Mouse (Mus musculus): ENCODE measurements around the gene Defb45. TPM values are rescaled to one million over a fixed set of nuclear protein-coding genes. Genes with fewer than 3 reads are reported as not detected.

The Defb45 gene
- polyA plus RNA-seq, 1 experiment from 2014 or later = not detected

GRCm38 (mm10) chr2:152569038-152569437 lies 30.2 kb downstream of the Defb45 start, which contains the start of gene Gm17416:
Gm17416 (plus strand) TSS chr2:152569338.
- TF ChIP-seq CTCF (IDR thresholded peaks at IDR 0.05; ENCODE audit: low read depth) = no peak
- H3K36me3 ChIP-seq (ENCODE audit: insufficient read depth) = no peaks in the 10 kb centered on the region
- no peak within 1 kb of the TSS for H3K9ac ChIP-seq
- H3K4me3 ChIP-seq (ENCODE audit: low read depth, low read length) = no peak within 1 kb of the TSS
- DNase-seq (no peak), ATAC-seq (ENCODE audit: insufficient read depth) (no peak)
- H3K27me3 ChIP-seq (ENCODE audit: insufficient read depth, low read length) = no peaks in the 10 kb centered on the region
- H3K27ac ChIP-seq (ENCODE audit: low read depth) = no peak within 1 kb of the TSS
- H3K4me2 ChIP-seq = no peak within 1 kb of the TSS
- H3K4me1 ChIP-seq (ENCODE audit: insufficient read depth) = no peaks in the 10 kb centered on the region
- WGBS = 85% methylated on average over 5 of the region's 5 CpGs
- no peaks in the 10 kb centered on the region for H3K9me3 ChIP-seq (ENCODE audit: low read depth, low read length)

DNA sequence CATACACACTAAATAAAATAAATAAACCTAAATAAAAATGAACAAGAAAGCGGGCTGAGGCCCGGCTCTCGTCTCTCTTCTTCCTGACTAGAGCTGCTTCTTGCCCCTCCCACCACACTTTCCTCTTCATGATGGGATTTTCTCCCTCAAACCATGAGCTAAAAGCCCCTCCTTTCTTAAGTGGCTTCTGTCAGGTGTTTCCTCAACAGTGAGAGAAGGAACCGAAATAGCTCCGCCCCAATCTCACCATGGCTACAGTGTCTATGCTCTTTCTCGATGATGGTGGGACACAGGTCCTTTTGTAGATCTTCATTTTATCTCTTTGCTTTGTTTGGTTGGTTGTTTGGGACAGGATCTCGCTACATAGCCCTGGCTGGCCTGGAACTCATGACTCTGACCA lies 42.5 kb downstream of the Defb45 start:
- no peak overlapping the region for H3K4me3 ChIP-seq (ENCODE audit: low read depth, low read length)
- H3K9me3 ChIP-seq (ENCODE audit: low read depth, low read length) = no peaks in the 10 kb centered on the region
- DNase-seq (no peak), ATAC-seq (ENCODE audit: insufficient read depth) (no peak)
- 77% methylated on average over 7 of the region's 7 CpGs for WGBS
- TF ChIP-seq CTCF (IDR thresholded peaks at IDR 0.05; ENCODE audit: low read depth) = no peak
- H3K27me3 ChIP-seq (ENCODE audit: insufficient read depth, low read length) = no peaks in the 10 kb centered on the region
- H3K36me3 ChIP-seq (ENCODE audit: insufficient read depth) = no peaks in the 10 kb centered on the region
- no peaks in the 10 kb centered on the region for H3K4me1 ChIP-seq (ENCODE audit: insufficient read depth)
- no peak overlapping the region for H3K9ac ChIP-seq
- no peak overlapping the region for H3K27ac ChIP-seq (ENCODE audit: low read depth)
- no peak overlapping the region for H3K4me2 ChIP-seq

- DNase-seq = peak; percentile 89
- Histone ChIP-seq H3K4me3 (ENCODE audit: low read depth, low read length) (no peak overlapping the region), H3K9me3 (ENCODE audit: low read depth, low read length) (no peaks in the 10 kb centered on the region), H3K27ac (ENCODE audit: low read depth) (no peak overlapping the region), H3K4me1 (ENCODE audit: insufficient read depth) (no peaks in the 10 kb centered on the region), H3K4me2 (peak overlapping the region; percentile 43), H3K36me3 (ENCODE audit: insufficient read depth) (no peaks in the 10 kb centered on the region), H3K27me3 (ENCODE audit: insufficient read depth, low read length) (no peaks in the 10 kb centered on the region), H3K9ac (no peak overlapping the region)
- TF ChIP-seq CTCF (IDR thresholded peaks at IDR 0.05; ENCODE audit: low read depth) = peak; percentile 79
- no peak for ATAC-seq (ENCODE audit: insufficient read depth)
- 10% methylated on average over 16 of the region's 16 CpGs for WGBS
Observed at GRCm38 (mm10) chr2:152553774-152554423, 45.3 kb downstream of the Defb45 start.

DNA sequence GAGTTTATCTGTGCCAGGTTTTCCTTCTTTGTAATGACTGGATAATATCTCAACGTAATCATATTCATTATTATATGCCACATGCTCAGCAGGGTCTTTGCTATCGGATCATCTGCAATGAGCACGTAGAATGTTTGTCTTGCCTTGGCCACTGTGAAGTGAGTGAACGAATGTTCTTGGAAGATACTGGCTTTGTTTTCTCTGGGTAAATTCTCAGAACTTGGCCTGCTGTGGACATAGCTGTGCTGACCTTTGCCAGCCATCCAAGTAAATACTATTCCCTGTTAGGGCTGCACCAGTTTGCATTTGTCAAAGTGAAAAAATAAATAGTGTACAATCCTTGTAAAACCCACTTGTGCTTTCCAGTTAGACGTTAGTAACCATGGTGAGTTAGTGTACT lies 51.1 kb downstream of the Defb45 start:
- H3K4me3 ChIP-seq (ENCODE audit: low read depth, low read length) = no peak overlapping the region
- no peak for TF ChIP-seq CTCF (IDR thresholded peaks at IDR 0.05; ENCODE audit: low read depth)
- H3K9ac ChIP-seq = no peak overlapping the region
- H3K9me3 ChIP-seq (ENCODE audit: low read depth, low read length) = no peaks in the 10 kb centered on the region
- H3K36me3 ChIP-seq (ENCODE audit: insufficient read depth) = no peaks in the 10 kb centered on the region
- H3K4me2 ChIP-seq = no peak overlapping the region
- no peaks in the 10 kb centered on the region for H3K4me1 ChIP-seq (ENCODE audit: insufficient read depth)
- ATAC-seq (ENCODE audit: insufficient read depth) (no peak), DNase-seq (no peak)
- H3K27ac ChIP-seq (ENCODE audit: low read depth) = no peak overlapping the region
- 48% methylated on average over 5 of the region's 5 CpGs for WGBS
- no peaks in the 10 kb centered on the region for H3K27me3 ChIP-seq (ENCODE audit: insufficient read depth, low read length)

DNA sequence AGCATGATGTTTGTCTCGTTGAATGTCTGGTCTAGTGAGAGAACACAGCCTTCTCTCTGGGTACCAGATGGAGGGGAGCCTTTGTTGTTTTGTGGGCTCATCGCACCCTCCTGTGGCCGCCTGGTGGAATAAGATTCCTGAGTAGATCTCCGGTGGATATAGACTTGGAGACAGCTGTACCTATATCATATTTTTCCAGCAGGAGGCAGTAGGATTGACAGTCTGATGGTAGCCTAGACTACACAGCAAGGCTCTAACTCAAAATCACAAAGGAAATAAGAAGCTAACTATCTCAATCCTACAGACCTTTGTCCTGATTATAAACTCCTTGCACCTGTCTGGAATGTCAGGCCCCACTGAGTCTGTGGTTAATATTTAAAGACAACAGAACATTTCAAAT lies 54.5 kb downstream of the Defb45 start:
- Histone ChIP-seq H3K4me1 (ENCODE audit: insufficient read depth) (no peaks in the 10 kb centered on the region), H3K27ac (ENCODE audit: low read depth) (no peak overlapping the region), H3K4me3 (ENCODE audit: low read depth, low read length) (no peak overlapping the region), H3K9me3 (ENCODE audit: low read depth, low read length) (no peaks in the 10 kb centered on the region), H3K36me3 (ENCODE audit: insufficient read depth) (no peaks in the 10 kb centered on the region), H3K4me2 (no peak overlapping the region), H3K27me3 (ENCODE audit: insufficient read depth, low read length) (no peaks in the 10 kb centered on the region), H3K9ac (no peak overlapping the region)
- ATAC-seq (ENCODE audit: insufficient read depth) = peak; percentile 38; the same call in 1 of the 2 replicates
- DNase-seq = peak; percentile 73
- peak; percentile 71 for TF ChIP-seq CTCF (IDR thresholded peaks at IDR 0.05; ENCODE audit: low read depth)
- WGBS = 20% methylated on average over 4 of the region's 4 CpGs

- Histone ChIP-seq H3K4me2 (no peak overlapping the region), H3K4me1 (ENCODE audit: insufficient read depth) (no peaks in the 10 kb centered on the region), H3K4me3 (ENCODE audit: low read depth, low read length) (no peak overlapping the region), H3K27me3 (ENCODE audit: insufficient read depth, low read length) (no peaks in the 10 kb centered on the region), H3K9ac (no peak overlapping the region), H3K36me3 (ENCODE audit: insufficient read depth) (no peaks in the 10 kb centered on the region), H3K9me3 (ENCODE audit: low read depth, low read length) (no peaks in the 10 kb centered on the region), H3K27ac (ENCODE audit: low read depth) (no peak overlapping the region)
- ATAC-seq (ENCODE audit: insufficient read depth) = no peak
- no peak for TF ChIP-seq CTCF (IDR thresholded peaks at IDR 0.05; ENCODE audit: low read depth)
- 55% methylated on average over 4 of the region's 4 CpGs for WGBS
- DNase-seq = peak; percentile 5
Observed at GRCm38 (mm10) chr2:152543478-152543877, 55.7 kb downstream of the Defb45 start.

Other genes starting within 250 kb of the Defb45 start
- gene Nrsn2, start 222.8 kb downstream of the Defb45 start, polyA plus RNA-seq (2014; fragmentation: Nextera tagmentation; extraction: Ambion mirVana) = 0.26 TPM in 1 of 2 replicates, not detected in the other
- 17.2 and 19.4 TPM in 2 replicates for gene Sox12, start 201.3 kb downstream of the Defb45 start, polyA plus RNA-seq (2014; fragmentation: Nextera tagmentation; extraction: Ambion mirVana)
- gene Zcchc3, start 184.4 kb downstream of the Defb45 start, polyA plus RNA-seq (2014; fragmentation: Nextera tagmentation; extraction: Ambion mirVana) = 38.6 and 42.3 TPM in 2 replicates
- 0.53 and 1.3 TPM in 2 replicates for gene 6820408C15Rik, start 183.8 kb downstream of the Defb45 start, polyA plus RNA-seq (2014; fragmentation: Nextera tagmentation; extraction: Ambion mirVana)
- not detected in 2 replicates for gene Defb23, start 134.8 kb downstream of the Defb45 start, polyA plus RNA-seq (2014; fragmentation: Nextera tagmentation; extraction: Ambion mirVana)
- not detected in 2 replicates for gene Defb20, start 122.3 kb downstream of the Defb45 start, polyA plus RNA-seq (2014; fragmentation: Nextera tagmentation; extraction: Ambion mirVana)
- gene Defb22, start 109.3 kb downstream of the Defb45 start, polyA plus RNA-seq (2014; fragmentation: Nextera tagmentation; extraction: Ambion mirVana) = not detected in 2 replicates
- not detected in 2 replicates for gene Defb26, start 87.7 kb downstream of the Defb45 start, polyA plus RNA-seq (2014; fragmentation: Nextera tagmentation; extraction: Ambion mirVana)
- not detected in 2 replicates for gene Defb28, start 81.1 kb downstream of the Defb45 start, polyA plus RNA-seq (2014; fragmentation: Nextera tagmentation; extraction: Ambion mirVana)
- not detected in 2 replicates for gene Defb29, start 59.3 kb downstream of the Defb45 start, polyA plus RNA-seq (2014; fragmentation: Nextera tagmentation; extraction: Ambion mirVana)
- not detected in 2 replicates for gene Gm17416, start 30.1 kb downstream of the Defb45 start, polyA plus RNA-seq (2014; fragmentation: Nextera tagmentation; extraction: Ambion mirVana)
- not detected in 2 replicates for gene Defb21, start 26.7 kb downstream of the Defb45 start, polyA plus RNA-seq (2014; fragmentation: Nextera tagmentation; extraction: Ambion mirVana)
- gene Defb19, start 19.1 kb downstream of the Defb45 start, polyA plus RNA-seq (2014; fragmentation: Nextera tagmentation; extraction: Ambion mirVana) = not detected in 2 replicates
- not detected in 2 replicates for gene Defb36, start 4.9 kb upstream of the Defb45 start, polyA plus RNA-seq (2014; fragmentation: Nextera tagmentation; extraction: Ambion mirVana)
- gene Defb25, start 23.7 kb upstream of the Defb45 start, polyA plus RNA-seq (2014; fragmentation: Nextera tagmentation; extraction: Ambion mirVana) = 0.86 and 1.5 TPM in 2 replicates
- 6.2 TPM in 2 replicates for gene Rem1, start 27.6 kb upstream of the Defb45 start, polyA plus RNA-seq (2014; fragmentation: Nextera tagmentation; extraction: Ambion mirVana)
- gene H13, start 70.1 kb upstream of the Defb45 start, polyA plus RNA-seq (2014; fragmentation: Nextera tagmentation; extraction: Ambion mirVana) = 97.6 and 98.1 TPM in 2 replicates
- gene Mcts2, start 87.6 kb upstream of the Defb45 start, polyA plus RNA-seq (2014; fragmentation: Nextera tagmentation; extraction: Ambion mirVana) = 28.5 and 32.7 TPM in 2 replicates
- gene Id1, start 136.9 kb upstream of the Defb45 start, polyA plus RNA-seq (2014; fragmentation: Nextera tagmentation; extraction: Ambion mirVana) = 122 and 123 TPM in 2 replicates
- gene Cox4i2, start 154.8 kb upstream of the Defb45 start, polyA plus RNA-seq (2014; fragmentation: Nextera tagmentation; extraction: Ambion mirVana) = 51.4 and 59.6 TPM in 2 replicates
- 102 and 103 TPM in 2 replicates for gene Bcl2l1, start 232.3 kb upstream of the Defb45 start, polyA plus RNA-seq (2014; fragmentation: Nextera tagmentation; extraction: Ambion mirVana)
- 126 and 128 TPM in 2 replicates for gene Tpx2, start 248.6 kb upstream of the Defb45 start, polyA plus RNA-seq (2014; fragmentation: Nextera tagmentation; extraction: Ambion mirVana)